Mouse (Mus musculus) bone marrow macrophage, adult 2 months (primary cell): Measurements from ENCODE around the gene Atxn7l2.

ENCODE experiments used
- CTCF ChIP-seq: IDR thresholded peaks from 2 replicates; pipeline ENCODE4 v1.5.1; 2012; ENCODE audit warnings: low read depth, mild to moderate bottlenecking, low read length, moderate library complexity
- POLR2A ChIP-seq: IDR thresholded peaks from 2 replicates; pipeline ENCODE4 v1.6.1; 2012; ENCODE audit warnings: mild to moderate bottlenecking, low read depth, low read length, borderline replicate concordance

DNA sequence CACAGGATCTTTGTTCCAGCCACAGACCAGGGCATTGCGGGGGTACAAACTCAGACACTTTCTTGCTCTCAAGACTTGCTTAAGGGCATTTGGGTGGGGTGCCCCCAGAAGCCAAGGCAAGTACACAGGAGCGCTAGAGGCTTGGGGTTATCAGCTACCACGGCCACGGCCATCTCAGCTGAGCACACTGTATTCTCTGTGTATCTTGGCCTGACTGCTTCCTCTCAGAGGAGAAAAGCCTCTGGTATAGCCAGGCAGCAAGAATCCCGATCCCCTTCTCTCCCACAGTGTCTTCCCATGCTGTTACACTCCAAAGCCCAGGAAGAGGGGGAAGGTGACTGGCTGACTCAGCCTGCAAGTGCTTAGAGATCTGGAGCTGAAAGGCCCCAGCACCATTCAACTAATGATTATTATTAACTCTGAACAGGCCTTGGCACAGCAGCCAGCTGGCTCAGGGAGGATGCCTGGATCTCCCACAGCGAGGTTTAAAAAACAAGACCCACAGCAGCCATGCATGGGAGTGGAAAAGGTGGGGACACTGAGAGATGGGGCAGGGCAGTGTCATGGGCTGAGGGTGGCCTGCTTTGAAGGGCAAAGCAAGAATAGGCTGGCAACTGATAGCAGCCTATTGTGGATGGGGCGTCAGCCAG lies 14.7 kb downstream of the Atxn7l2 start:
- TF ChIP-seq POLR2A (no peak), CTCF (no peak)
